Mouse (Mus musculus) CH12.LX (cell line): ENCODE results near the gene Lgals2. TPM values are rescaled to one million over a fixed set of nuclear protein-coding genes. Genes with fewer than 3 reads are reported as not detected.

Experiments used
- DNase-seq: peaks from one replicate; pipeline ENCODE4 v3.0.0-alpha.2; 2013; ENCODE audit errors: extremely low read depth
- H3K27ac ChIP-seq: 2 replicates; pipeline ENCODE4 v1.5.1; 2012; ENCODE audit warnings: low read depth, mild to moderate bottlenecking, control low read depth, moderate library complexity; ENCODE audit not compliant: insufficient read depth
- H3K27me3 ChIP-seq: replicated peaks from 2 replicates; pipeline ENCODE3; 2012; ENCODE audit warnings: inconsistent platforms
- H3K36me3 ChIP-seq, 2 experiments: replicated peaks in 1 of 2; 2 replicates each; pipeline versions ENCODE3 to v1.6.1; 2012; ENCODE audit warnings: inconsistent platforms in 1 of 2, low read length in 1 of 2, mild to moderate bottlenecking in 1 of 2, mixed read lengths in 1 of 2, moderate library complexity in 1 of 2; ENCODE audit not compliant: control insufficient read depth in 1 of 2, insufficient read depth in 1 of 2
- H3K4me1 ChIP-seq, 2 experiments: 2 replicates each; pipeline ENCODE4 v1.6.1; 2012; ENCODE audit warnings: inconsistent platforms in 1 of 2, moderate library complexity in 1 of 2; ENCODE audit not compliant: insufficient read depth in 2 of 2, control insufficient read depth in 1 of 2
- H3K4me2 ChIP-seq: 2 replicates; pipeline ENCODE4 v1.6.1; 2012; ENCODE audit warnings: low read depth, mild to moderate bottlenecking, control low read depth; ENCODE audit not compliant: poor library complexity, insufficient read depth, severe bottlenecking
- H3K4me3 ChIP-seq, 3 experiments: fragments of 150-350 bp in 1 of 3; sonication (generic) in 1 of 3; replicated peaks in 1 of 3; 2 replicates each; pipeline versions ENCODE3 to v1.5.1; 2011 to 2012; ENCODE audit warnings: low read depth in 2 of 3, low read length in 2 of 3, mild to moderate bottlenecking in 2 of 3, moderate library complexity in 2 of 3, control low read depth in 1 of 3, improper control_type of control experiment in 1 of 3, inconsistent platforms in 1 of 3, mixed read lengths in 1 of 3; ENCODE audit not compliant: poor library complexity in 1 of 3
- H3K79me2 ChIP-seq: replicated peaks from 2 replicates; pipeline ENCODE4 v1.6.1; 2012; ENCODE audit warnings: mild to moderate bottlenecking, moderate library complexity; ENCODE audit not compliant: control insufficient read depth, poor library complexity, insufficient read depth, severe bottlenecking; ENCODE audit errors: extremely low read depth
- H3K9ac ChIP-seq: 2 replicates; pipeline ENCODE4 v1.6.1; 2012; ENCODE audit warnings: low read depth, mild to moderate bottlenecking, control low read depth, moderate library complexity; ENCODE audit not compliant: insufficient read depth
- H3K9me3 ChIP-seq: replicated peaks from 2 replicates; pipeline ENCODE3; 2012; ENCODE audit warnings: low read length, inconsistent platforms, mixed read lengths
- BHLHE40 ChIP-seq: IDR thresholded peaks from 2 replicates; pipeline ENCODE4 v1.6.1; 2011; ENCODE audit warnings: mild to moderate bottlenecking, low read depth, low read length, improper control_type of control experiment
- CHD1 ChIP-seq: IDR thresholded peaks from 2 replicates; pipeline ENCODE4 v1.6.1; 2012; ENCODE audit warnings: low read depth, low read length, improper control_type of control experiment, inconsistent platforms
- E2F4 ChIP-seq: IDR thresholded peaks from 2 replicates; pipeline ENCODE4 v1.6.1; 2011; ENCODE audit warnings: low read depth, low read length, improper control_type of control experiment; ENCODE audit not compliant: insufficient replicate concordance
- ELF1 ChIP-seq: IDR thresholded peaks from 2 replicates; pipeline ENCODE4 v1.6.1; 2014; ENCODE audit warnings: low read depth, mild to moderate bottlenecking, inconsistent platforms, low read length, improper control_type of control experiment
- EP300 ChIP-seq: IDR thresholded peaks from 2 replicates; pipeline ENCODE4 v1.6.1; 2011; ENCODE audit warnings: low read length, improper control_type of control experiment
- ETS1 ChIP-seq: conservative IDR thresholded peaks from 2 replicates; pipeline ENCODE4 v1.6.1; 2012; ENCODE audit warnings: low read depth, mild to moderate bottlenecking, inconsistent platforms, low read length, improper control_type of control experiment, moderate library complexity
- GABPA ChIP-seq: IDR thresholded peaks from 2 replicates; pipeline ENCODE4 v1.6.1; 2012; ENCODE audit warnings: low read depth, low read length, improper control_type of control experiment, inconsistent platforms; ENCODE audit not compliant: insufficient replicate concordance
- HCFC1 ChIP-seq: IDR thresholded peaks from 2 replicates; pipeline ENCODE4 v1.6.1; 2012; ENCODE audit warnings: low read depth, mild to moderate bottlenecking, inconsistent platforms, low read length, improper control_type of control experiment
- IRF4 ChIP-seq: IDR thresholded peaks from 2 replicates; pipeline ENCODE4 v1.6.1; 2014; ENCODE audit warnings: low read depth, mild to moderate bottlenecking, inconsistent platforms, low read length, improper control_type of control experiment
- JUN ChIP-seq: IDR thresholded peaks from 2 replicates; pipeline ENCODE4 v1.6.1; 2011; ENCODE audit warnings: low read depth, mild to moderate bottlenecking, low read length, improper control_type of control experiment, moderate library complexity; ENCODE audit not compliant: insufficient read depth
- JUND ChIP-seq: conservative IDR thresholded peaks from 2 replicates; pipeline ENCODE4 v1.6.1; 2011; ENCODE audit warnings: low read depth, low read length, improper control_type of control experiment
- KAT2A ChIP-seq: IDR thresholded peaks from 2 replicates; pipeline ENCODE4 v1.6.1; 2012; ENCODE audit warnings: low read length, improper control_type of control experiment, inconsistent platforms; ENCODE audit not compliant: insufficient replicate concordance
- MAZ ChIP-seq: IDR thresholded peaks from 2 replicates; pipeline ENCODE4 v1.6.1; 2012; ENCODE audit warnings: low read depth, mild to moderate bottlenecking, inconsistent platforms, low read length, improper control_type of control experiment, moderate library complexity
- MXI1 ChIP-seq: IDR thresholded peaks from 2 replicates; pipeline ENCODE4 v1.6.1; 2011; ENCODE audit warnings: mild to moderate bottlenecking, low read depth, low read length, improper control_type of control experiment
- NELFE ChIP-seq: IDR thresholded peaks from 2 replicates; pipeline ENCODE4 v1.6.1; 2011; ENCODE audit warnings: low read depth, low read length, improper control_type of control experiment
- RAD21 ChIP-seq: IDR thresholded peaks from 2 replicates; pipeline ENCODE4 v1.6.1; 2011; ENCODE audit warnings: low read depth, mild to moderate bottlenecking, low read length, improper control_type of control experiment, moderate library complexity
- RCOR1 ChIP-seq: conservative IDR thresholded peaks from 2 replicates; pipeline ENCODE4 v1.6.1; 2012; ENCODE audit warnings: low read depth, mild to moderate bottlenecking, inconsistent platforms, low read length, improper control_type of control experiment
- SIN3A ChIP-seq: IDR thresholded peaks from 2 replicates; pipeline ENCODE4 v1.6.1; 2012; ENCODE audit warnings: low read length, improper control_type of control experiment, inconsistent platforms
- TCF12 ChIP-seq: IDR thresholded peaks from 2 replicates; pipeline ENCODE4 v1.6.1; 2014; ENCODE audit warnings: low read depth, mild to moderate bottlenecking, inconsistent platforms, low read length, improper control_type of control experiment
- USF1 ChIP-seq: IDR thresholded peaks from 2 replicates; pipeline ENCODE4 v1.6.1; 2014; ENCODE audit warnings: low read depth, mild to moderate bottlenecking, inconsistent platforms, low read length, improper control_type of control experiment
- USF2 ChIP-seq: conservative IDR thresholded peaks from 2 replicates; pipeline ENCODE4 v1.6.1; 2011; ENCODE audit warnings: low read depth, low read length, improper control_type of control experiment
- ZC3H11A ChIP-seq: IDR thresholded peaks from 2 replicates; pipeline ENCODE4 v1.6.1; 2012; ENCODE audit warnings: low read depth, mild to moderate bottlenecking, inconsistent platforms, low read length, improper control_type of control experiment
- ZKSCAN1 ChIP-seq: IDR thresholded peaks from 2 replicates; pipeline ENCODE4 v1.6.1; 2012; ENCODE audit warnings: low read depth, inconsistent platforms, low read length, improper control_type of control experiment, borderline replicate concordance
- ZMIZ1 ChIP-seq: IDR thresholded peaks from 2 replicates; pipeline ENCODE4 v1.6.1; 2012; ENCODE audit warnings: low read depth, mild to moderate bottlenecking, inconsistent platforms, low read length, improper control_type of control experiment
- dilution Hi-C: fragments of 300-500 bp; cut with MboI; formaldehyde crosslinking; loops from 2 replicates; pipeline ENCODE4 v1.14.3; 2020; ENCODE audit warnings: low sequenced_read_pairs; ENCODE audit not compliant: extremely low pct_unique_long_range_greater_than_20kb, extremely low pct_ligation_motif_present
- in situ Hi-C: fragments of 300-500 bp; cut with MboI; formaldehyde crosslinking; loops from 3 replicates; pipeline ENCODE4 v1.14.3; 2019; ENCODE audit warnings: low sequenced_read_pairs, low pct_ligation_motif_present, low pct_unique_long_range_greater_than_20kb, mixed read lengths
- polyA plus RNA-seq: library from polyadenylated mRNA; unstranded; fragments of >175 nt; gene quantifications from 2 replicates; pipeline ENCODE4 v1.2.1, GENCODE M21; 2012; ENCODE audit warnings: low read depth; ENCODE audit not compliant: insufficient read length
- total RNA-seq, 2 experiments: library from RNA; depleted of rRNA; stranded (reverse); fragments of 300-350 nt in 1 of 2; fragments of >200 nt in 1 of 2; gene quantifications; 2 replicates each; pipeline ENCODE4 v1.2.3; 2012 to 2014

Lgals2 gene
- total and polyA plus RNA-seq, 3 experiments: not detected

GRCm38 (mm10) chr15:78868826-78869233, 13.5 kb upstream of the Lgals2 start:
- H3K9me3 ChIP-seq: no peaks in the 10 kb centered on the region
- peaks cover 56% of the 10 kb centered on the region for H3K27me3 ChIP-seq
- no peak for TF ChIP-seq RAD21
- TF ChIP-seq IRF4: no peak
- no peak for TF ChIP-seq ZC3H11A
- TF ChIP-seq JUND: no peak
- no peak for TF ChIP-seq JUN
- no peak for TF ChIP-seq TCF12
- TF ChIP-seq BHLHE40: no peak
- no peak for TF ChIP-seq ZMIZ1
- TF ChIP-seq USF1: no peak
- TF ChIP-seq MAZ: no peak
- no peak for TF ChIP-seq HCFC1
- no peak for TF ChIP-seq RCOR1
- no peak for TF ChIP-seq MXI1
- no peak for TF ChIP-seq SIN3A
- TF ChIP-seq NELFE: no peak
- no peak for TF ChIP-seq E2F4
- TF ChIP-seq ETS1: no peak
- TF ChIP-seq ELF1: no peak
- TF ChIP-seq ZKSCAN1: no peak
- no peak for DNase-seq
- H3K4me3 ChIP-seq: no peak overlapping the region
- in situ Hi-C loops: no loop called here
- no peak overlapping the region for H3K9ac ChIP-seq
- H3K36me3 ChIP-seq: no peaks in the 10 kb centered on the region
- H3K4me2 ChIP-seq: no peak overlapping the region
- H3K4me1 ChIP-seq: peaks cover 1 to 2% of the 10 kb centered on the region in 2 experiments; a peak in 2 of 4 replicates
- dilution Hi-C loops: no loop called here
- H3K79me2 ChIP-seq: no peaks in the 10 kb centered on the region
- H3K27ac ChIP-seq: no peak overlapping the region

DNA sequence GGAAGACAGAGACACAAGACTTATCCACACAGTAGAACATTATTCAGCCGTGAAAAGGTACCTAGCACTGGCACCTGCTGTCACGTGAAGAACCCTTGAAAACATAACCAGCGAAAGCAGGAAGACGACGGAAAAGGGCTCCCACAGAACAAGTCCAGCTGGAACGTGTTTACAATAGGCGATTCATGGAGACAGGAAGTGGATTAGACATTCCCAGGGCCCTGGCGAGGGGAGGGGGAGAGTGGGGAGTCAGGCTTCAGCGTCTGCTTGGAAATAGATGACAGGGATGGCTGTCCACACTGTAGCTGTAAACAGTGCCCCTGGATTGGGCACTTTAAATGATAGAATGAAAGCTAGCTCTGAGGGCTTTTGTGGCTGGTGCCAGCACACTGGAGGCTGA, 13.1 kb upstream of the Lgals2 start:
- dilution Hi-C loops: no loop called here
- in situ Hi-C loops: no loop called here
- Histone ChIP-seq H3K9ac (no peak overlapping the region), H3K79me2 (no peaks in the 10 kb centered on the region), H3K36me3 (no peaks in the 10 kb centered on the region), H3K9me3 (no peaks in the 10 kb centered on the region), H3K4me2 (no peak overlapping the region), H3K4me1 (peaks cover 2 to 3% of the 10 kb centered on the region in 2 experiments; a peak in 2 of 4 replicates), H3K27me3 (peaks cover 57% of the 10 kb centered on the region), H3K27ac (no peak overlapping the region), H3K4me3 (no peak overlapping the region)
- no peak for DNase-seq
- TF ChIP-seq MXI1 (no peak), CHD1 (no peak), RAD21 (no peak), ZKSCAN1 (no peak), ELF1 (no peak), ZMIZ1 (no peak), KAT2A (no peak), GABPA (no peak), USF2 (no peak), EP300 (no peak), RCOR1 (no peak)
- TF ChIP-seq, all 38 proteins: peak for 0
